Mouse (Mus musculus) liver, embryonic 14.5 days (tissue): ENCODE measurements around the gene Nrxn1.

Experiments
- CTCF ChIP-seq: IDR thresholded peaks from 2 replicates; pipeline ENCODE4 v1.5.1; 2016; ENCODE audit warnings: antibody characterized with exemption, low read depth, control low read depth
- EP300 ChIP-seq: IDR thresholded peaks from 2 replicates; pipeline ENCODE4 v1.6.1; 2016; ENCODE audit warnings: antibody characterized with exemption, low read depth

GRCm38 (mm10) chr17:90654506-90654905, 438.4 kb downstream of the Nrxn1 start:
- no peak for TF ChIP-seq CTCF
- TF ChIP-seq EP300, result no peak
